Mouse (Mus musculus) retina, postnatal 1 day (tissue): Measurements from ENCODE around the gene Gm13285.
A peak's percentile ranks its signal among the peaks of the same experiment; 100 is the strongest.
"Not testable (repeated sequence)": the region's sequence is repeated elsewhere in the genome, so short reads cannot be mapped to it uniquely, and the experiment has no call there.

ENCODE experiments used
- DNase-seq: peaks from one replicate; pipeline ENCODE4 v3.0.0-alpha.2; 2012

The Gm13285 gene

DNA sequence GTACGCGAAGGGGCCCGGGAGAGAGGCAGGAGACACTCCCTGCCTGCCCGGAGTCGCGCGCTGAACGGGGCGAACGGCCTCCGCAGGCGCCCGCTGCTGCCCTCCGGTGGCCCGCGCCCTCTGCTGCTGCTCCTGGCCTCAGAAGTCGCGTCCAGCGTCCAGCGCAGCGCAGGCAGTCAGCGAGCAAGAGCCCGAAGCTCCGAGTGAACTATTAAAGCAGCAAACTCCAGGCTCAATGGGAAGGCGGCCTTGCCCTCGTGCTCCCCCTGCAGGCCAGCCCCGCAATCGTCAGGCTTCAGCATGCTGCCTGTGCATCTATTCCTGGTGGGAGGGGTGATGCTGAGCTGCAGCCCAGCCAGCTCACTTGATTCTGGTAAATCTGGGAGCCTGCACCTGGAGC lies 2.4 kb upstream of the Gm13285 start, which contains the start of gene Gm13279:
Gm13279 (plus strand) TSS at position 301 of the 400 bp plus-strand sequence.
- not testable (repeated sequence) for DNase-seq

GRCm38 (mm10) chr4:88802954-88803353 lies 3.5 kb downstream of the Gm13285 start, which contains the start of gene Gm13287:
Gene Gm13287, plus strand, starts transcription at chr4:88803254.
- not testable (repeated sequence) for DNase-seq

- DNase-seq = not testable (repeated sequence)
Measured at GRCm38 (mm10) chr4:88805231-88805630, 5.8 kb downstream of the Gm13285 start, which contains the start of gene Gm13288. Gene Gm13288, plus strand, starts transcription at chr4:88805531.

- DNase-seq = not testable (repeated sequence)
Measured at GRCm38 (mm10) chr4:88805761-88806160, 6.3 kb downstream of the Gm13285 start.

GRCm38 (mm10) chr4:88815928-88816327 lies 16.5 kb downstream of the Gm13285 start, which contains the start of gene Ifna7:
Gene Ifna7, plus strand, starts transcription at chr4:88816228.
- no peak for DNase-seq

DNA sequence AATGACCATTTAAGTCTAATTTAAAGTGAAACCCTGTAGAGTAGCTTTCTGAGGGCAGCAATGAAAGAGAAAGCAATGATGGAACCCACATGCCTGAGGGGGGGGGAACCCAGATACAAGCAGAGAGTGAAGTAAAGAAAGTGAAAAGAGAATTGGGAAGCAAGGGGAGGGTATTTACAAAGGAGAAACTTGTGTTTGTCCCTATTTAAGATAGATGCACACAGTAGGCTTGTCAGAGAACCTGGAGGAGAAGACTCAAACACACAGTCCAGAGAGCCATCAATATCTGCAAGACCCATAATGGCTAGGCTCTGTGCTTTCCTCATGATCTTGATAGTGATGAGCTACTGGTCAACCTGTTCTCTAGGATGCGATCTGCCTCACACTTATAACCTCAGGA lies 20.2 kb downstream of the Gm13285 start, which contains the start of gene Ifna11:
Ifna11 (plus strand) TSS at position 301 of the 400 bp plus-strand sequence.
- no peak for DNase-seq

DNA sequence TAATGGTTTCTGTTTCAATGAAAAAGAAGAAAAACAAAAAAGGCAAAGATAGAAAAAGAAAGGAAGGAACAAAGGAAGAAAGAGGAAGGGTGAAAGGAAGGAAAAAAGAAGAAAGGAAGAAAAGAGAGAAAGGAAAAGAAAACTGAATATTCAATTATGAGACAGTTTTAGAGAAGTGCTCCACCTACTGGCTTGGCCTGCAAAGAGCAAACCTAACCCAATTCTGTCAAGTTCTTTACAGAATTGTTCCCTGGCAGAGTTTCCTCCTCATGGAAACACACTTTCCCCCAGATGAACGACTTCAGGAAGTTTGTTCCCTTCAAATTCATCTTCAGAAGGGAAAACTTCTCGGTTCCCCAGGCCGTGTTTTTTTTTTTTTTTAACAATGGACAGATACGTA lies 23.5 kb downstream of the Gm13285 start:
- DNase-seq = peak; percentile 48

GRCm38 (mm10) chr4:88827116-88827515 lies 27.7 kb downstream of the Gm13285 start, which contains the start of gene Ifna6:
Gene Ifna6, plus strand, starts transcription at chr4:88827416.
- DNase-seq = not testable (repeated sequence)

- DNase-seq = peak; percentile 26
Measured at GRCm38 (mm10) chr4:88830523-88830922, 31.1 kb downstream of the Gm13285 start.

GRCm38 (mm10) chr4:88835225-88835624 lies 35.8 kb downstream of the Gm13285 start, which contains the start of gene Ifna5:
Gene Ifna5, plus strand, starts transcription at chr4:88835525.
- DNase-seq = not testable (repeated sequence)

DNA sequence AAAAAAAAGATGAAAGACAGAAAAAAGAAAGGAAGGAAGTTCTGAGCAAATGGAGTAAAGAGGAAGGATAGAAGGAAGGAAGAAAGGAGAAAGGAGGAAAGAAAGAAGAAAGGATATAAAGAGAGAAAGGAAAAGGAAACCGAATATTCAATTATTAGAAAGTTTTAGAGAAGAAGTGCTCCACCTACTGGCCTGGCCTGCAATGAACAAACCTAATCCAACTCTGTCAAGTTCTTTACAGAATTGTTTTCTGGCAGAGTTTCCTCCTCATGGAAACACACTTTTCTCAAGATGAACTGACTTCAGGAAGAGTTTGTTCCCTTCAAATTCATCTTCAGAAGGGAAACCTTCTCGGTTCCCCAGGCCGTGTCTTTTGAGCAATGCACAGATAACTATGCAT lies 39.4 kb downstream of the Gm13285 start:
- peak; percentile 14 for DNase-seq

DNA sequence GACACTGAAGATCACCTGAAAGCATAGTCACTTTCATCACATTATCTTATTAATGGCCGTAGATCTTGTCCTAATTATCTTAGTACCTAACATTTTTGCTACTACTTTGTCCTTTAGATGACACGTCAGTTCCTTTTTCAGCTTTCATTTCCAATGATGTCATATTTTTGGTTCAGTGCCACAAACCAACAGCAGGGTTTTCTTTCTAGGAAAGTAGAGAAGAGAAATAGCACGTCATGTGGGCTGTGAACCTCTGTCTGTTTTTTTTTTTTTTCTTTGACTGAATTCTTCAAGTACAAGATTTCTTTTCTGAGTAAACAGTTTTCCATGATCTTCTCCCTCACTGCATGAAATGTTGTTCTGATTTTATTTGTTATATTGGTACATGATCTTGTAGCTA lies 40.6 kb downstream of the Gm13285 start:
- DNase-seq = no peak

DNA sequence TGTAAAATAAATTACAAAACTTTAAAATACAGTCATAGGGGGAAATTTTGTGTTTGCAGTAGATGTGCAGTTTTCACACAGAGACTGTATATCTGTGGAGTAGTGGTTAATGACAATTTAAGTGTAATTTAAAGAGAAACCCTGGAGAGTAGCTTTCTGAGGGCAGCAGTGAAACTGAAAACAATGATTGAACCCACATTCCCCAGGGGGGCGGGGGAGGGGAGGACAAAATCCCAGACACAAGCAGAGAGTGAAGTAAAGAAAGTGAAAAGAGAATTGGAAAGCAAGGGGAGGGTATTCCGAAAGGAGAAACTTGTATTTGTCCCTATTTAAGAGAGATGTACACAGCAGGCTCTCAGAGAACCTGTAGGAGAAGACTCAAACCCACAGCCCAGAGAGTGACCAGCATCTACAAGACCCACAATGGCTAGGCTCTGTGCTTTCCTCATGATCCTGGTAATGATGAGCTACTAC lies 42.0 kb downstream of the Gm13285 start, which contains the start of gene Ifna4:
Ifna4 (plus strand) TSS at position 424 of the 474 bp plus-strand sequence.
- DNase-seq = no peak

- DNase-seq = no peak
Measured at GRCm38 (mm10) chr4:88845334-88845733, 45.9 kb downstream of the Gm13285 start.

- DNase-seq = no peak
Measured at GRCm38 (mm10) chr4:88849698-88850097, 50.2 kb downstream of the Gm13285 start, which contains the start of gene Ifna1. Gene Ifna1, plus strand, starts transcription at chr4:88850087.
